In the genomic region with DNA sequence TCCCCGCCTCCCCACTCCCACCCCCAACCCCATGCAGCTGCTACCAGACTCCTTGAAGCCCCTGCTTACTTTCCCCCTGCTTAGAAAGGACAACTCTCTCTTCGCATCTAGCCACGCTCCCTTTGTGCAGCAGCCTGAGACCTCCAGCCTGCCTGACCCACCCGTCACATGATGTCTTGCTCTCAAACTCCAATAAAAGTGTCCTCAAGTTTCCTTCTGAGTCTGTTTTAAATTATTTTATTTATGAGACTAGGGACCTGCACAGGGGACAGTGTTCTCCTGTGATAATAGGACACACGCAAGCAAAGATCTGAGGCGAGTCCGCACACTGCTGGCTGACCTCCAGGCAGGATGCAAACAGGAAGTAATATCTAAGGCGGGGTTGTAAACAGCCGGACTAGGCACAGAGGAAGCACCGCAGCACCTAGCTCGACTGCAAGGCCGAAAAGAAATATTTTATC, we compare ENCODE assay signal across 8 mouse cellular contexts. TPM values are rescaled to one million over a fixed set of nuclear protein-coding genes. Genes with fewer than 3 reads are reported as not detected.
DNase-seq lines count a peak whose midpoint lies in the region; ATAC-seq and TF ChIP-seq lines count a peak whose summit lies in the region.

No protein-coding gene starts in this region.

- 8% methylated on average over 12 of the region's 12 CpGs for WGBS in hindbrain, embryonic 15.5 days
- WGBS in liver, adult 2 months = 17% methylated on average over 12 of the region's 12 CpGs
- 3% methylated on average over 12 of the region's 12 CpGs for WGBS in midbrain, embryonic 16.5 days

- H3K27me3 ChIP-seq in hindbrain, embryonic 15.5 days = no peaks in the 10 kb centered on the region
- H3K27me3 ChIP-seq in liver, adult 2 months (ENCODE audit: control insufficient read depth, insufficient read depth, low read length) = no peaks in the 10 kb centered on the region
- H3K27me3 ChIP-seq in midbrain, embryonic 16.5 days (ENCODE audit: control insufficient read depth, insufficient read depth, low read depth, low read length) = no peaks in the 10 kb centered on the region

- H3K36me3 ChIP-seq in hindbrain, embryonic 15.5 days = no peaks in the 10 kb centered on the region
- no peaks in the 10 kb centered on the region for H3K36me3 ChIP-seq in liver, adult 2 months (ENCODE audit: control insufficient read depth, insufficient read depth, low read length)
- H3K36me3 ChIP-seq in midbrain, embryonic 16.5 days (ENCODE audit: control insufficient read depth, insufficient read depth, low read length) = no peaks in the 10 kb centered on the region

- H3K79me2 ChIP-seq in liver, adult 2 months (ENCODE audit: control insufficient read depth, insufficient read depth, low read length) = no peaks in the 10 kb centered on the region

- H3K4me3 ChIP-seq in gastrocnemius, adult 2 months = peak overlapping the region; percentile 69
- peak overlapping the region; percentile 25 for H3K4me3 ChIP-seq in hindbrain, embryonic 15.5 days
- no peak overlapping the region; the same call in 1 of the 2 replicates for H3K4me3 ChIP-seq in liver, adult 2 months (ENCODE audit: insufficient read depth, low read depth, low read length)
- H3K4me3 ChIP-seq in midbrain, embryonic 16.5 days (ENCODE audit: low read depth, low read length) = peak overlapping the region; percentile 17; the same call in 1 of the 2 replicates

- no peaks in the 10 kb centered on the region for H3K9me3 ChIP-seq in hindbrain, embryonic 15.5 days
- H3K9me3 ChIP-seq in midbrain, embryonic 16.5 days (replicated peaks; ENCODE audit: control insufficient read depth, low read length, poor library complexity, severe bottlenecking) = no peaks in the 10 kb centered on the region; the same call in 1 of the 2 replicates

- peaks cover 8% of the 10 kb centered on the region; the same call in 1 of the 2 replicates for H3K4me1 ChIP-seq in hindbrain, embryonic 15.5 days (replicated peaks)
- H3K4me1 ChIP-seq in liver, adult 2 months (ENCODE audit: control insufficient read depth, insufficient read depth, low read length) = no peaks in the 10 kb centered on the region
- H3K4me1 ChIP-seq in midbrain, embryonic 16.5 days (ENCODE audit: control insufficient read depth, insufficient read depth, low read length) = peaks cover 9% of the 10 kb centered on the region

- TF ChIP-seq POLR2A in liver, adult 2 months (IDR thresholded peaks at IDR 0.05; ENCODE audit: extremely low read depth, insufficient read depth, low read length) = no peak

- H3K27ac ChIP-seq in gastrocnemius, adult 2 months = peak overlapping the region; percentile 64
- no peak overlapping the region for H3K27ac ChIP-seq in hindbrain, embryonic 15.5 days (replicated peaks)
- H3K27ac ChIP-seq in liver, adult 2 months (replicated peaks; ENCODE audit: insufficient read depth, low read depth, low read length) = no peak overlapping the region
- H3K27ac ChIP-seq in midbrain, embryonic 16.5 days (ENCODE audit: low read length) = no peak overlapping the region

- intact Hi-C loops in gastrocnemius, adult 2 months (cut with DNase I) = no loop called here

- peak overlapping the region; percentile 53 for H3K4me2 ChIP-seq in hindbrain, embryonic 15.5 days
- peak overlapping the region; percentile 50 for H3K4me2 ChIP-seq in midbrain, embryonic 16.5 days (ENCODE audit: low read length)

- ATAC-seq in hindbrain, embryonic 15.5 days (ENCODE audit: low FRiP score, low read depth) = 0 out of 2 replicates have a peak, but pooled peaks have one; percentile 15
- no peak for ATAC-seq in midbrain, embryonic 16.5 days

- peak overlapping the region; percentile 19; the same call in 1 of the 2 replicates for H3K9ac ChIP-seq in hindbrain, embryonic 15.5 days
- no peak overlapping the region for H3K9ac ChIP-seq in liver, adult 2 months (ENCODE audit: low read depth, low read length)
- peak overlapping the region; percentile 39; the same call in 1 of the 2 replicates for H3K9ac ChIP-seq in midbrain, embryonic 16.5 days (ENCODE audit: low read depth, low read length)

- no peak for TF ChIP-seq CTCF in gastrocnemius, adult 2 months (IDR thresholded peaks at IDR 0.05)
- no peak for TF ChIP-seq CTCF in liver, adult 2 months (IDR thresholded peaks at IDR 0.05; ENCODE audit: low read depth, low read length)

- DNase-seq in CD4-positive helper T cell, adult 2 months (ENCODE audit: low read depth, low spot score) = peak; percentile 14
- peak; percentile 61 to 71 for DNase-seq in adrenal gland, postnatal 36 days
- peak; percentile 62 for DNase-seq in gastrocnemius, adult 2 months
- DNase-seq in liver, adult 2 months (ENCODE audit: extremely low read depth, low read depth, low spot score) = peak; percentile 17
- peak; percentile 38 for DNase-seq in urinary bladder, postnatal 25 days (ENCODE audit: low spot score)
- DNase-seq in frontal cortex, postnatal 25 days (ENCODE audit: low spot score in 2 of 2) = no peak

RNA-seq across cellular contexts. Expression of gene Tcf12, which starts 58.1 kb away (rescaled TPM):
- 10 to 100 TPM; 80.3 to 91.0 TPM for total RNA-seq in adrenal gland, postnatal 36 days (2021)
- 10 to 100 TPM; 24.3 to 32.1 TPM for total RNA-seq in gastrocnemius, adult 2 months (2021)
- 72.4 and 73.4 TPM in 2 replicates for polyA plus RNA-seq in hindbrain, embryonic 15.5 days (2015; fragmentation: Nextera tagmentation; extraction: Ambion mirVana)
- total RNA-seq in liver, adult 2 months (2014; rRNA removed) = 19.2 and 21.4 TPM in 2 replicates
- polyA plus RNA-seq in liver, adult 2 months (2012; rRNA removed) = 14.1 and 18.4 TPM in 2 replicates
- polyA plus RNA-seq in midbrain, embryonic 16.5 days (2015; fragmentation: Nextera tagmentation; extraction: Ambion mirVana) = 43.6 and 43.8 TPM in 2 replicates

Comparison
In these comparisons a context has a peak if more than half of its experiments do, and no peak if none do; other contexts are left out.
1. DNase-seq: peak in CD4-positive helper T cell, adult 2 months (single experiment), adrenal gland, postnatal 36 days (2 of 2), gastrocnemius, adult 2 months (single experiment), liver, adult 2 months (single experiment) and urinary bladder, postnatal 25 days (single experiment); none in frontal cortex, postnatal 25 days (0 of 2).